Mouse (Mus musculus) midbrain, embryonic 14.5 days (tissue): ENCODE data around the gene Mylk3. TPM values are rescaled to one million over a fixed set of nuclear protein-coding genes. Genes with fewer than 3 reads are reported as not detected.

Experiments
- ATAC-seq: fragments of 200-750 bp; cut with Nextera tagmentation; 2 replicates; pipeline ENCODE4 v1.8.0; 2017; ENCODE audit warnings: moderate number of reproducible peaks, moderate library complexity; ENCODE audit not compliant: low FRiP score, low TSS enrichment
- DNase-seq: peaks from one replicate; pipeline ENCODE4 v3.0.0-alpha.2; 2015
- H3K27ac ChIP-seq: fragments of 300-500 bp; sonication (generic); replicated peaks from 2 replicates; pipeline ENCODE4 v1.5.1; 2014; ENCODE audit warnings: mild to moderate bottlenecking, low read depth, low read length, moderate library complexity
- H3K27me3 ChIP-seq: fragments of 300-500 bp; sonication (generic); 2 replicates; pipeline ENCODE4 v1.6.1; 2014; ENCODE audit warnings: low read length, control low read depth, mixed read lengths; ENCODE audit not compliant: control insufficient read depth, insufficient read depth
- H3K36me3 ChIP-seq: fragments of 300-500 bp; sonication (generic); 2 replicates; pipeline ENCODE4 v1.6.1; 2014; ENCODE audit warnings: low read length, control low read depth; ENCODE audit not compliant: control insufficient read depth, insufficient read depth
- H3K4me1 ChIP-seq: fragments of 300-500 bp; sonication (generic); 2 replicates; pipeline ENCODE4 v1.6.1; 2014; ENCODE audit warnings: mild to moderate bottlenecking, antibody characterized with exemption, low read length, control low read depth; ENCODE audit not compliant: control insufficient read depth, insufficient read depth
- H3K4me2 ChIP-seq: fragments of 300-500 bp; sonication (generic); 2 replicates; pipeline ENCODE4 v1.6.1; 2014; ENCODE audit warnings: mild to moderate bottlenecking, low read length, moderate library complexity
- H3K4me3 ChIP-seq: fragments of 300-500 bp; sonication (generic); replicated peaks from 2 replicates; pipeline ENCODE4 v1.5.1; 2014; ENCODE audit warnings: low read depth, low read length
- H3K9ac ChIP-seq: fragments of 300-500 bp; sonication (generic); replicated peaks from 2 replicates; pipeline ENCODE4 v1.6.1; 2014; ENCODE audit warnings: mild to moderate bottlenecking, low read length, moderate library complexity
- H3K9me3 ChIP-seq: fragments of 300-500 bp; sonication (generic); 2 replicates; pipeline ENCODE4 v1.6.1; 2016; ENCODE audit warnings: low read length, control low read depth, mixed read lengths; ENCODE audit not compliant: control insufficient read depth
- WGBS: fragments of 180-500 bp; shearing (Covaris S2); extraction: QIAGEN DNeasy Blood & Tissue Kit; methylation state at CpG from one replicate; pipeline ENCODE4 v1.1.7; 2014; 5-methylcytosine and 5-hydroxymethylcytosine counted together
- polyA plus RNA-seq: library from polyadenylated mRNA; unstranded; fragments of >200 nt; fragmentation: Nextera tagmentation; extraction: Ambion mirVana; gene quantifications from 2 replicates; pipeline ENCODE4 v1.2.1, GENCODE M21; 2014

Gene Mylk3
- polyA plus RNA-seq, 1 experiment from 2014 or later, result 0.36 TPM

DNA sequence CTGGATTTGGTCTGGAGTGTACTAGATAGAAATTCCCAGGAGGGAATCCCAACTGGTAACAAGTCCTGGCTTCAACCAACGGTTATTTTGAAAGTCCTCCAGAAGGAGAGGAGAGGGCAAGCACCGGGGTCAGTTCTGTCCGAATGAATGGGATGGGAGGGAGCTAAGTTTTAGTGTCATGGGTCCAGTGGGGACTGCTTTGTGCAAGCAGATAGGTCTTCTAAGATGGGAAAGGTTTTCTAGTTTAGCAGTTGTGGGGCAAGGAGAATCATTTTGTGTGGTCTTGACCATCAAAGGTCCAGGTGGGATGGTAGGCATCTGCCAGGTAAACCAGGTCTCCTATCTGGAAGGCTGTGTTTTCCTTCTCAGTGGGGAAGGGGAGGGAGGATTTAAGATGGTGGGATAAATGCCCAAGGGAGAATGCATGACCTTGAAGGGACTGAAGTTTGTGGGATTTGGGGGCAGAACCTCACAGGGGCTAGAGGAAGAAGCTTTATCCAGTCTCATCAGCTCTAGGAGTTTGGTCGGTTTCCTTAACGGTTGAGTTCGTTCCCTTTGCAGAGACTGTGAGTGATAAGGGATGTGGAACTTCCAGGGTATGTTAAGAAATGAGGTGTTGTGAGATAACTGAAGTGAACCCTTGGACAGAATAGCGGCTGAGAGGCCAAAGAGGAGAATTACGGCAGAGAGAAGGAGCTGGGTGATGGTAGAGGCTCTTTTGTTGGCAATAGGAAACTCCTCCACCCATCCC is 9.7 kb upstream of the Mylk3 start:
- Histone ChIP-seq H3K27ac (no peak overlapping the region), H3K4me2 (no peak overlapping the region), H3K9me3 (no peaks in the 10 kb centered on the region), H3K27me3 (no peaks in the 10 kb centered on the region), H3K9ac (no peak overlapping the region), H3K36me3 (no peaks in the 10 kb centered on the region), H3K4me1 (no peaks in the 10 kb centered on the region), H3K4me3 (no peak overlapping the region)
- DNase-seq (no peak), ATAC-seq (no peak)
- 94% methylated on average over 8 of the region's 8 CpGs for WGBS

- Histone ChIP-seq H3K9ac (no peak overlapping the region), H3K9me3 (no peaks in the 10 kb centered on the region), H3K27me3 (no peaks in the 10 kb centered on the region), H3K36me3 (no peaks in the 10 kb centered on the region), H3K4me3 (no peak overlapping the region), H3K4me2 (no peak overlapping the region), H3K4me1 (no peaks in the 10 kb centered on the region), H3K27ac (no peak overlapping the region)
- WGBS, result 75% methylated on average over 3 of the region's 3 CpGs
- ATAC-seq (no peak), DNase-seq (no peak)
Measured at GRCm38 (mm10) chr8:85395017-85395416, 8.9 kb upstream of the Mylk3 start.

- no peaks in the 10 kb centered on the region for H3K36me3 ChIP-seq
- DNase-seq, result no peak
- no peaks in the 10 kb centered on the region for H3K27me3 ChIP-seq
- H3K9me3 ChIP-seq, result no peaks in the 10 kb centered on the region
- H3K4me1 ChIP-seq, result no peaks in the 10 kb centered on the region
- no peak overlapping the region for H3K4me2 ChIP-seq
- no peak overlapping the region for H3K27ac ChIP-seq
- no peak overlapping the region for H3K4me3 ChIP-seq
- no peak for ATAC-seq
- WGBS, result 95% methylated on average over 6 of the region's 6 CpGs
- no peak overlapping the region for H3K9ac ChIP-seq
Measured at GRCm38 (mm10) chr8:85393199-85393598, 7.1 kb upstream of the Mylk3 start.

DNA sequence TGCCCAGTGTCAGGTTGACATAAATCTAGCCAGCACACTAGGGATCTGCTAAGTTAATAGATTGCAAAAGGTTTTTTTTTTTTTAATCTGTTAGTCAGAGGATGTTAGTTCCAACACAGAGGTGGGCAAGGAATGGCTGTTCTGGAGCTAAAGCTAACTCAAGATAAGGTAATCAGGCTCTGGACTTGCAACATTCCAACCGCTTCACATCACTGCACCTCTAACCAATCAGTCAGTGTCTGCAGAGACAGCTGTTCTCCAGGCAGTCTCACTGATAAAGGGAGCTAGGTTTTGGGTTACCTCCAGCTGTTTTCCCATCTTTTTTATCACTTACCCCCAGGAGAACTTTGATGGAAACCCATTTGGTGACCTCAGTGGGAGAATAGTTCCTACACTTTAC is 5.3 kb upstream of the Mylk3 start:
- no peak for ATAC-seq
- WGBS, result 94% methylated on average over 1 of the region's 1 CpGs
- H3K36me3 ChIP-seq, result no peaks in the 10 kb centered on the region

DNA sequence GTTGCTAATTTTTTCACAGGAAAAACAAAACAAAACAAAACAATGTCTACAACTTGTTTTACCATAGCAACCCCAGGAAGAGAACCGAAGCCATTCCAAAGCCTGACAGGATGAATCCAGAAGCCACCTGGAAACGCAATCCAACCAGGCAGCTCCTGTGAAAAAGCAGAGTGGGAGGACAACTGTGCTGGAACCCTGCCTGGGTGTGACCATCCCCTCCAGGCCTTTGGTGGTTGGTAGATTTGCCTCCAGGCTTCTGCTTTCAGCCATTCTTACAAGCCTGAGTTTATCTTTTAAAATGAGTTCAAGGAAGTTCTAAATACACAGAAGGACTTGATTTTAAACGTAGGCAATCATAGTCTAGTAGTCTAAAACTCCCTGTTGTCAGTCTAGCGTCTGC is 4.2 kb downstream of the Mylk3 start:
- no peak overlapping the region for H3K4me3 ChIP-seq
- ATAC-seq, result no peak
- no peaks in the 10 kb centered on the region for H3K27me3 ChIP-seq
- 79% methylated on average over 4 of the region's 4 CpGs for WGBS
- no peak overlapping the region for H3K27ac ChIP-seq
- no peak overlapping the region for H3K9ac ChIP-seq
- no peaks in the 10 kb centered on the region for H3K9me3 ChIP-seq
- DNase-seq, result no peak
- no peaks in the 10 kb centered on the region for H3K4me1 ChIP-seq
- no peak overlapping the region for H3K4me2 ChIP-seq
- no peaks in the 10 kb centered on the region for H3K36me3 ChIP-seq

More for the DNA sequence above, 5.3 kb upstream of the Mylk3 start:
- no peak overlapping the region for H3K27ac ChIP-seq
- H3K9ac ChIP-seq, result no peak overlapping the region
- H3K9me3 ChIP-seq, result no peaks in the 10 kb centered on the region
- no peak overlapping the region for H3K4me2 ChIP-seq
- no peaks in the 10 kb centered on the region for H3K27me3 ChIP-seq
- DNase-seq, result no peak
- H3K4me3 ChIP-seq, result no peak overlapping the region
- H3K4me1 ChIP-seq, result no peaks in the 10 kb centered on the region

DNA sequence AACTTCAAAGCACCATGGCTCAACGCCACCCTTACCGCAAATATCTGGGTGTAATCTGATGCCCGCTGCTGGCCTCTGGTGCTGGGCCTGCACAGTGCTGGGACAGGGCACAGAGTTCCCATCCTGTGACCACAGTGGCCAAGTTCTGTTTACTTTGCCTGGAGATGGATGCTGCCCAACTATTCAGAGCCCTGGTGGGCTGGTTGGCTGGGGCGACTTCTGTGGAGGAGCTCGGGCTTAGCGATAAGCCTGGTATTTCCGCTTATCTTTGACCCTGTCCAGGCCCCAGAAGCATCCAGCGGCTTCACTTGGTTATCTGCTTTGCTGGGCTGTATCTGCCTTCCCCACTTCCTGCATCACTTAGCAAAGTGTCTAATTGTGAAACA is 5.3 kb downstream of the Mylk3 start:
- no peaks in the 10 kb centered on the region for H3K27me3 ChIP-seq
- ATAC-seq (no peak), DNase-seq (no peak)
- H3K4me1 ChIP-seq, result no peaks in the 10 kb centered on the region
- whole genome bisulfite sequencing, result 85% methylated on average over 8 of the region's 8 CpGs
- H3K9ac ChIP-seq, result no peak overlapping the region
- H3K27ac ChIP-seq, result no peak overlapping the region
- H3K4me3 ChIP-seq, result no peak overlapping the region
- no peaks in the 10 kb centered on the region for H3K36me3 ChIP-seq
- H3K9me3 ChIP-seq, result no peaks in the 10 kb centered on the region
- H3K4me2 ChIP-seq, result no peak overlapping the region

DNA sequence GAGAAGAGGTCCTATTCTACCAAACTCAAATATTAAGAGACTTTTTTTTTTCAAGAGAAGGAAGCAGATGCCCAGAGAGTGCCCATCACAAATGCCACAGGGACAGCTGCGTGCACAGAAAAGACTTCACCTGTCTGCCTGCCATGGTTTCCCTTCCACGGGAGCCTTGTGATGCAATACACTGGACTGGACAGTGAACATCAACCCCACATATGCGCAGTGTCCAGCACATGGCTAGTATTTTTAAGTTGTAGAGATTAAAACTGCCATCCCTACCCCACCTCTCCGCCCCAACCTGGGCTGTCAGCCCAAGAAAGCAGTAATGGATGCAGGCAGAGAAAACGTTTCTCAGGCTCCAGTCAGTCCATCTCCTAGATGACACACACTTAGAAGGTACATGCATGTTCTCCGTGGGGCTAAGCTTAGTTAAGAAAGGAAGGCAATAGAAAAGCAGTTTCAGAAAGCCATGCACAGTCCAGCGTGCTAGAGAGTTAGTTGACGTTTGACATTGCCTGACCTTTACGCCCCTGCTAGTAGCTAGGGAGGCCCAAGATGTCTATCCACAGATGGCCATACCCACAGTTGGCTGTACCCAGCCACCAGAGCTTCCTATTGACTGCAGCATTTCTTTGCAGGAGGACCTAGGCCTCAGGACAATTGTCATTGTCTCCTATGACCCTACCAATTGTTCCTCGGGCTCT is 5.9 kb downstream of the Mylk3 start:
- Histone ChIP-seq H3K27me3 (no peaks in the 10 kb centered on the region), H3K9ac (no peak overlapping the region), H3K4me1 (no peaks in the 10 kb centered on the region), H3K36me3 (no peaks in the 10 kb centered on the region), H3K4me2 (no peak overlapping the region), H3K4me3 (no peak overlapping the region), H3K9me3 (no peaks in the 10 kb centered on the region), H3K27ac (no peak overlapping the region)
- DNase-seq (no peak), ATAC-seq (no peak)
- WGBS, result 84% methylated on average over 10 of the region's 10 CpGs

DNA sequence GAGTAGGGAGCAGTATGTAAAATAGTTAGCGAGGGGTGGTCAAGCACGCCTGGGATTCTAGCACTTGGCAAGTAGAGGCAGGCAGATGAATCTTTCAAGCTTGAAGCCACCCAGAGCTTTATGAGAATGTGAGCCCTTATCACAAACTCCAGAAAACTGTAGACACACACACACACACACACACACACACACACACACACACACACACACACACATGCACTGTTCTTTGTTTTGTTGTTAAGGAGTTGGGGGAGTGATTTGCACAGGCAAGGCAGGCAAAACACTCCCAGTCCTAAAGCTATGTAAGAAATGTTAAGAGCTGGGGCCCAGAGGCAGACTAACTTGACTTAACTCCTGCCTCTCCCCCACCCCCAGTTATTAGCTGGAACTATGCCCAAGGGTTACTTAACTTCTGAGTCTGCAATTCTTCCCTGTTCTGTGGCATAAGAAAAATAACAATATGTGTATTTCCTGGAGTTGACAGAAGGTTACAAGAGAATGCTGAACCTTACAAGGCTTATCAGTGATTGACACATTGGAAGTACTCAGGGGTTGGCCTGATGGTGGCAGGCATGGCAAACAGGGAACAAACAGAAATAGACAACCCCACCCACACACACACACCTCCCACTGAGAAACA is 6.9 kb downstream of the Mylk3 start:
- no peak for DNase-seq
- H3K4me1 ChIP-seq, result no peaks in the 10 kb centered on the region
- no peak for ATAC-seq
- no peak overlapping the region for H3K4me3 ChIP-seq
- H3K36me3 ChIP-seq, result no peaks in the 10 kb centered on the region
- H3K9me3 ChIP-seq, result no peaks in the 10 kb centered on the region
- H3K4me2 ChIP-seq, result no peak overlapping the region
- H3K27ac ChIP-seq, result no peak overlapping the region
- 48% methylated on average over 2 of the region's 2 CpGs for WGBS
- H3K27me3 ChIP-seq, result no peaks in the 10 kb centered on the region
- H3K9ac ChIP-seq, result no peak overlapping the region
